Mouse (Mus musculus): ENCODE measurements around the gene Rbm17. TPM values are rescaled to one million over a fixed set of nuclear protein-coding genes. Genes with fewer than 3 reads are reported as not detected.

Gene Rbm17
- total and polyA plus RNA-seq, 3 experiments: 223 to 318 TPM; not detected in 1

GRCm38 (mm10) chr2:11552297-11552821, 51.6 kb downstream of the Rbm17 start:
- Histone ChIP-seq H3K79me2 (ENCODE audit: control insufficient read depth, insufficient read depth, low read length, poor library complexity) (peaks cover 9% of the 10 kb centered on the region; the same call in 1 of the 2 replicates), H3K36me3 (ENCODE audit: control insufficient read depth in 1 of 2, insufficient read depth in 2 of 2, low read length in 2 of 2) (peaks cover 0 to 2% of the 10 kb centered on the region in 2 experiments; a peak in 1 of 4 replicates), H3K27ac (ENCODE audit: control insufficient read depth, low read depth, low read length) (peak overlapping the region; percentile 11; the same call in 1 of the 2 replicates), H3K4me1 (ENCODE audit: control insufficient read depth in 1 of 2, insufficient read depth in 2 of 2, low read length in 2 of 2) (peaks cover 0 to 8% of the 10 kb centered on the region in 2 experiments; a peak in 3 of 4 replicates), H3K27me3 (ENCODE audit: control insufficient read depth in 1 of 2, insufficient read depth in 2 of 2, low read length in 2 of 2) (no peaks in the 10 kb centered on the region), H3K9ac (ENCODE audit: control insufficient read depth, low read depth, low read length, poor library complexity, severe bottlenecking) (peak overlapping the region; percentile 63), H3K9me3 (replicated peaks; ENCODE audit: insufficient read depth, low read length) (no peaks in the 10 kb centered on the region), H3K4me3 (ENCODE audit: control insufficient read depth in 1 of 2, insufficient read depth in 1 of 2, low read depth in 2 of 2, low read length in 2 of 2) (peak overlapping the region; percentile 62 to 91)
- DNase-seq (ENCODE audit: low read depth, low spot score): peak; percentile 51
- TF ChIP-seq USF1 (IDR thresholded peaks at IDR 0.05; ENCODE audit: low read depth, low read length) (no peak), NELFE (IDR thresholded peaks at IDR 0.05; ENCODE audit: low read depth, low read length) (0 out of 2 replicates have a peak, but pooled peaks have one; percentile 22)

GRCm38 (mm10) chr2:11551726-11552125, 52.2 kb downstream of the Rbm17 start:
- no peak for DNase-seq (ENCODE audit: low read depth, low spot score)
- no peak overlapping the region for H3K9ac ChIP-seq (ENCODE audit: control insufficient read depth, low read depth, low read length, poor library complexity, severe bottlenecking)
- TF ChIP-seq CTCF (IDR thresholded peaks at IDR 0.05 in 2 of 3, conservative IDR thresholded peaks at IDR 0.05 in 1 of 3; ENCODE audit: control insufficient read depth in 1 of 3, insufficient read depth in 1 of 3, low read depth in 2 of 3, low read length in 3 of 3, poor library complexity in 1 of 3, severe bottlenecking in 1 of 3) (no peak), USF2 (IDR thresholded peaks at IDR 0.05; ENCODE audit: borderline replicate concordance in 1 of 2, insufficient read depth in 1 of 2, low read depth in 1 of 2, low read length in 2 of 2) (no peak), RAD21 (IDR thresholded peaks at IDR 0.05; ENCODE audit: low read depth, low read length) (no peak), ELF1 (IDR thresholded peaks at IDR 0.05; ENCODE audit: low read depth, low read length) (no peak), CHD1 (IDR thresholded peaks at IDR 0.05; ENCODE audit: low read depth, low read length) (no peak), GATA1 (IDR thresholded peaks at IDR 0.05; ENCODE audit: low read depth, low read length) (no peak), ZKSCAN1 (IDR thresholded peaks at IDR 0.05; ENCODE audit: low read depth, low read length) (no peak), POLR2AphosphoS5 (IDR thresholded peaks at IDR 0.05; ENCODE audit: borderline replicate concordance, low read depth, low read length) (no peak), USF1 (IDR thresholded peaks at IDR 0.05; ENCODE audit: low read depth, low read length) (no peak), MYC (IDR thresholded peaks at IDR 0.05; ENCODE audit: low read depth, low read length) (no peak)
- no peaks in the 10 kb centered on the region for H3K27me3 ChIP-seq (ENCODE audit: control insufficient read depth in 1 of 2, insufficient read depth in 2 of 2, low read length in 2 of 2)
- H3K4me1 ChIP-seq (ENCODE audit: control insufficient read depth in 1 of 2, insufficient read depth in 2 of 2, low read length in 2 of 2): peaks cover 0 to 11% of the 10 kb centered on the region in 2 experiments; a peak in 3 of 4 replicates
- no peak overlapping the region for H3K27ac ChIP-seq (ENCODE audit: control insufficient read depth, low read depth, low read length)
- H3K36me3 ChIP-seq (ENCODE audit: control insufficient read depth in 1 of 2, insufficient read depth in 2 of 2, low read length in 2 of 2): peaks cover 0 to 2% of the 10 kb centered on the region in 2 experiments; a peak in 1 of 4 replicates
- H3K4me3 ChIP-seq (ENCODE audit: control insufficient read depth in 1 of 2, insufficient read depth in 1 of 2, low read depth in 2 of 2, low read length in 2 of 2): no peak overlapping the region
- no peaks in the 10 kb centered on the region for H3K9me3 ChIP-seq (replicated peaks; ENCODE audit: insufficient read depth, low read length)
- H3K79me2 ChIP-seq (ENCODE audit: control insufficient read depth, insufficient read depth, low read length, poor library complexity): peaks cover 9% of the 10 kb centered on the region; the same call in 1 of the 2 replicates

GRCm38 (mm10) chr2:11548508-11548907, 55.4 kb downstream of the Rbm17 start:
- Histone ChIP-seq H3K9ac (ENCODE audit: control insufficient read depth, low read depth, low read length, poor library complexity, severe bottlenecking) (no peak overlapping the region), H3K27ac (ENCODE audit: control insufficient read depth, low read depth, low read length) (no peak overlapping the region), H3K9me3 (replicated peaks; ENCODE audit: insufficient read depth, low read length) (no peaks in the 10 kb centered on the region), H3K36me3 (ENCODE audit: control insufficient read depth in 1 of 2, insufficient read depth in 2 of 2, low read length in 2 of 2) (peaks cover 0 to 19% of the 10 kb centered on the region in 2 experiments; a peak in 2 of 4 replicates), H3K4me3 (ENCODE audit: control insufficient read depth in 1 of 2, insufficient read depth in 1 of 2, low read depth in 2 of 2, low read length in 2 of 2) (no peak overlapping the region), H3K79me2 (ENCODE audit: control insufficient read depth, insufficient read depth, low read length, poor library complexity) (peaks cover 9% of the 10 kb centered on the region; the same call in 1 of the 2 replicates), H3K27me3 (ENCODE audit: control insufficient read depth in 1 of 2, insufficient read depth in 2 of 2, low read length in 2 of 2) (no peaks in the 10 kb centered on the region), H3K4me1 (ENCODE audit: control insufficient read depth in 1 of 2, insufficient read depth in 2 of 2, low read length in 2 of 2) (peaks cover 12 to 31% of the 10 kb centered on the region in 2 experiments)
- TF ChIP-seq CHD1 (IDR thresholded peaks at IDR 0.05; ENCODE audit: low read depth, low read length): no peak
- no peak for TF ChIP-seq ELF1 (IDR thresholded peaks at IDR 0.05; ENCODE audit: low read depth, low read length)
- no peak for TF ChIP-seq ZNF384 (IDR thresholded peaks at IDR 0.05; ENCODE audit: low read depth, low read length)
- no peak for TF ChIP-seq POLR2A (IDR thresholded peaks at IDR 0.05; ENCODE audit: control insufficient read depth in 1 of 2, insufficient read depth in 1 of 2, low read depth in 1 of 2, low read length in 2 of 2, poor library complexity in 1 of 2)
- no peak for DNase-seq (ENCODE audit: low read depth, low spot score)

Data from MEL (cell line).